Mouse (Mus musculus) midbrain, embryonic 10.5 days (tissue): ENCODE measurements around the gene Tbx10. TPM values are rescaled to one million over a fixed set of nuclear protein-coding genes. Genes with fewer than 3 reads are reported as not detected.

ENCODE experiments used
- DNase-seq: peaks from one replicate; pipeline ENCODE4 v3.0.0-alpha.2; 2017; ENCODE audit warnings: low spot score
- H3K27ac ChIP-seq: fragments of 300-500 bp; sonication (generic); replicated peaks from 2 replicates; pipeline ENCODE4 v1.5.1; 2016; ENCODE audit warnings: mild to moderate bottlenecking
- H3K27me3 ChIP-seq: fragments of 300-500 bp; sonication (generic); 2 replicates; pipeline ENCODE4 v1.6.1; 2016; ENCODE audit warnings: low read depth, mild to moderate bottlenecking; ENCODE audit not compliant: poor library complexity, severe bottlenecking
- H3K36me3 ChIP-seq: fragments of 300-500 bp; sonication (generic); 2 replicates; pipeline ENCODE4 v1.6.1; 2016; ENCODE audit warnings: mild to moderate bottlenecking, moderate library complexity
- H3K4me1 ChIP-seq: fragments of 300-500 bp; sonication (generic); 2 replicates; pipeline ENCODE4 v1.6.1; 2016
- H3K4me3 ChIP-seq: fragments of 300-500 bp; sonication (generic); 2 replicates; pipeline ENCODE4 v1.5.1; 2016; ENCODE audit warnings: mild to moderate bottlenecking, moderate library complexity
- H3K9me3 ChIP-seq: fragments of 300-500 bp; sonication (generic); replicated peaks from 2 replicates; pipeline ENCODE4 v1.6.1; 2016; ENCODE audit warnings: mild to moderate bottlenecking
- WGBS: fragments of 180-500 bp; shearing (Covaris S2); methylation state at CpG from one replicate; pipeline ENCODE4 v1.1.7; 2016; 5-methylcytosine and 5-hydroxymethylcytosine counted together
- polyA plus RNA-seq: library from polyadenylated mRNA; unstranded; fragments of >200 nt; fragmentation: Nextera tagmentation; extraction: Ambion mirVana; gene quantifications from 2 replicates; pipeline ENCODE4 v1.2.1, GENCODE M21; 2016

The Tbx10 gene
- polyA plus RNA-seq, 1 experiment from 2014 or later, result not detected

GRCm38 (mm10) chr19:3998335-3998734 is 5.8 kb downstream of the Tbx10 start:
- Histone ChIP-seq H3K4me1 (peaks cover 36% of the 10 kb centered on the region), H3K36me3 (no peaks in the 10 kb centered on the region), H3K4me3 (no peak overlapping the region), H3K27ac (peak overlapping the region; percentile 7; the same call in 1 of the 2 replicates), H3K27me3 (peaks cover 14% of the 10 kb centered on the region), H3K9me3 (no peaks in the 10 kb centered on the region)
- WGBS, result 82% methylated on average over 8 of the region's 8 CpGs
- no peak for DNase-seq

GRCm38 (mm10) chr19:3999121-3999730 is 6.7 kb downstream of the Tbx10 start:
- Histone ChIP-seq H3K36me3 (no peaks in the 10 kb centered on the region), H3K27ac (peak overlapping the region; percentile 38; the same call in 1 of the 2 replicates), H3K9me3 (no peaks in the 10 kb centered on the region), H3K4me1 (peaks cover 36% of the 10 kb centered on the region), H3K4me3 (peak overlapping the region; percentile 86), H3K27me3 (peaks cover 14% of the 10 kb centered on the region)
- no peak for DNase-seq
- 89% methylated on average over 9 of the region's 9 CpGs for WGBS

GRCm38 (mm10) chr19:4000119-4000900 is 7.8 kb downstream of the Tbx10 start, which contains the start of the genes Nudt8 and Gm49405:
Gene Nudt8 (plus strand): TSS chr19:4000580.
Gene Gm49405 (plus strand): TSS chr19:4000626.
- Histone ChIP-seq H3K9me3 (no peaks in the 10 kb centered on the region), H3K27me3 (peaks cover 14% of the 10 kb centered on the region), H3K4me1 (peaks cover 32% of the 10 kb centered on the region), H3K4me3 (peak within 1 kb of the TSS; percentile 86), H3K36me3 (peaks cover 4% of the 10 kb centered on the region), H3K27ac (peak within 1 kb of the TSS; percentile 92)
- WGBS, result under 1% methylated on average over 64 of the region's 64 CpGs
- DNase-seq, result peak; percentile 97

GRCm38 (mm10) chr19:4000949-4001525 is 8.5 kb downstream of the Tbx10 start:
- peak overlapping the region; percentile 86 for H3K4me3 ChIP-seq
- H3K27ac ChIP-seq, result peak overlapping the region; percentile 92
- H3K36me3 ChIP-seq, result peaks cover 8% of the 10 kb centered on the region
- 20% methylated on average over 17 of the region's 17 CpGs for WGBS
- H3K27me3 ChIP-seq, result peaks cover 14% of the 10 kb centered on the region
- H3K9me3 ChIP-seq, result no peaks in the 10 kb centered on the region
- peak; percentile 42 for DNase-seq
- H3K4me1 ChIP-seq, result peaks cover 32% of the 10 kb centered on the region

GRCm38 (mm10) chr19:4001752-4002151 is 9.2 kb downstream of the Tbx10 start:
- H3K4me1 ChIP-seq, result peaks cover 32% of the 10 kb centered on the region
- peaks cover 14% of the 10 kb centered on the region for H3K27me3 ChIP-seq
- H3K9me3 ChIP-seq, result no peaks in the 10 kb centered on the region
- WGBS, result 90% methylated on average over 5 of the region's 5 CpGs
- H3K36me3 ChIP-seq, result peaks cover 16% of the 10 kb centered on the region
- no peak for DNase-seq
- no peak overlapping the region; the same call in 1 of the 2 replicates for H3K27ac ChIP-seq
- peak overlapping the region; percentile 86; the same call in 1 of the 2 replicates for H3K4me3 ChIP-seq

- H3K4me3 ChIP-seq, result no peak within 1 kb of the TSS
- peaks cover 32% of the 10 kb centered on the region for H3K4me1 ChIP-seq
- no peaks in the 10 kb centered on the region for H3K9me3 ChIP-seq
- no peak for DNase-seq
- peaks cover 29% of the 10 kb centered on the region for H3K36me3 ChIP-seq
- peaks cover 14% of the 10 kb centered on the region for H3K27me3 ChIP-seq
- 85% methylated on average over 1 of the region's 1 CpGs for whole genome bisulfite sequencing
- H3K27ac ChIP-seq, result no peak within 1 kb of the TSS
Measured at GRCm38 (mm10) chr19:4003112-4003511, 10.6 kb downstream of the Tbx10 start, which contains the start of gene Doc2g. Gene Doc2g (plus strand): TSS chr19:4003313.

GRCm38 (mm10) chr19:4003641-4004040 is 11.1 kb downstream of the Tbx10 start:
- H3K27me3 ChIP-seq, result peaks cover 14% of the 10 kb centered on the region
- DNase-seq, result no peak
- H3K36me3 ChIP-seq, result peaks cover 34% of the 10 kb centered on the region
- no peak overlapping the region for H3K4me3 ChIP-seq
- H3K4me1 ChIP-seq, result peaks cover 27% of the 10 kb centered on the region
- no peak overlapping the region for H3K27ac ChIP-seq
- no peaks in the 10 kb centered on the region for H3K9me3 ChIP-seq
- WGBS, result 80% methylated on average over 12 of the region's 12 CpGs

- Histone ChIP-seq H3K27ac (no peak overlapping the region), H3K9me3 (no peaks in the 10 kb centered on the region), H3K4me3 (no peak overlapping the region), H3K36me3 (peaks cover 41% of the 10 kb centered on the region), H3K4me1 (peaks cover 22% of the 10 kb centered on the region), H3K27me3 (peaks cover 7% of the 10 kb centered on the region)
- DNase-seq, result no peak
- WGBS, result 85% methylated on average over 15 of the region's 15 CpGs
Measured at GRCm38 (mm10) chr19:4004331-4004730, 11.8 kb downstream of the Tbx10 start.

GRCm38 (mm10) chr19:4005091-4005490 is 12.5 kb downstream of the Tbx10 start:
- Histone ChIP-seq H3K4me1 (peaks cover 17% of the 10 kb centered on the region), H3K27ac (no peak overlapping the region), H3K4me3 (no peak overlapping the region), H3K9me3 (no peaks in the 10 kb centered on the region), H3K27me3 (peaks cover 7% of the 10 kb centered on the region), H3K36me3 (peaks cover 49% of the 10 kb centered on the region)
- 93% methylated on average over 9 of the region's 9 CpGs for WGBS
- no peak for DNase-seq

- 92% methylated on average over 8 of the region's 8 CpGs for WGBS
- Histone ChIP-seq H3K27ac (no peak overlapping the region), H3K27me3 (peaks cover 7% of the 10 kb centered on the region), H3K4me3 (no peak overlapping the region), H3K4me1 (peaks cover 10% of the 10 kb centered on the region), H3K36me3 (peaks cover 57% of the 10 kb centered on the region), H3K9me3 (no peaks in the 10 kb centered on the region)
- DNase-seq, result no peak
Measured at GRCm38 (mm10) chr19:4005971-4006370, 13.4 kb downstream of the Tbx10 start.

- Histone ChIP-seq H3K36me3 (peaks cover 51% of the 10 kb centered on the region), H3K4me3 (peak overlapping the region; percentile 12; the same call in 1 of the 2 replicates)
Measured at GRCm38 (mm10) chr19:4011086-4011485, 18.5 kb downstream of the Tbx10 start.

GRCm38 (mm10) chr19:4012432-4013022 is 20.0 kb downstream of the Tbx10 start, which contains the start of gene Ndufv1:
Gene Ndufv1 (minus strand): TSS chr19:4012806.
- H3K36me3 ChIP-seq, result peaks cover 36% of the 10 kb centered on the region
- WGBS, result under 1% methylated on average over 45 of the region's 45 CpGs
- no peaks in the 10 kb centered on the region for H3K9me3 ChIP-seq
- peaks cover 21% of the 10 kb centered on the region for H3K4me1 ChIP-seq
- no peaks in the 10 kb centered on the region for H3K27me3 ChIP-seq
- H3K27ac ChIP-seq, result peak within 1 kb of the TSS; percentile 84
- peak; percentile 98 for DNase-seq
- H3K4me3 ChIP-seq, result peak within 1 kb of the TSS; percentile 94

More at GRCm38 (mm10) chr19:4011086-4011485, 18.5 kb downstream of the Tbx10 start:
- H3K27ac ChIP-seq, result no peak overlapping the region
- WGBS, result 92% methylated on average over 5 of the region's 5 CpGs
- H3K9me3 ChIP-seq, result no peaks in the 10 kb centered on the region
- H3K27me3 ChIP-seq, result no peaks in the 10 kb centered on the region
- no peak for DNase-seq
- H3K4me1 ChIP-seq, result peaks cover 21% of the 10 kb centered on the region
